Mouse (Mus musculus) ovary, adult 18-20 months (tissue): ENCODE data around the gene Kcnj8.
A peak's percentile ranks its signal among the peaks of the same experiment; 100 is the strongest.
"Not testable (repeated sequence)": the region's sequence is repeated elsewhere in the genome, so short reads cannot be mapped to it uniquely, and the experiment has no call there.

Experiments
- DNase-seq: peaks from one replicate; pipeline ENCODE4 v3.0.0; 2022; ENCODE audit warnings: low spot score, mixed read lengths

Gene Kcnj8

DNA sequence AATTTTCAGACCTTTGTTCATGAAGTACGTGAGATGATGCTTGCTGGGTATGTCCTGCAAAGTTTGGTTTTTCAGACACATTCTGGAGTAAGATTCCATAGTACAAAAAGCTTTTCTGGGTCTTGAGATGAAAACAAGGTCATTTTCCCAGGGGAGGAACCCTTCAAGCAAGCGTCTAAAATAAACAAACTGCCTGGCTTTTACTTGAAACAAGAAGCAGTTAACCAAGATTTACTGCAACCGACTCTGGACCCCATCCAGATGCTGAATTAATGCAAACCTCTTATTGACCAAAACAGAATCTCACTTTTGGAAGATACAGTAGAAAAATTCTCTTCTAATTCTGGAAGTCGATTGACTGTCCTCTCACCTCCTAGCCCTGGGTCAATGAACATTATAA lies 20.5 kb downstream of the Kcnj8 start:
- DNase-seq = no peak

DNA sequence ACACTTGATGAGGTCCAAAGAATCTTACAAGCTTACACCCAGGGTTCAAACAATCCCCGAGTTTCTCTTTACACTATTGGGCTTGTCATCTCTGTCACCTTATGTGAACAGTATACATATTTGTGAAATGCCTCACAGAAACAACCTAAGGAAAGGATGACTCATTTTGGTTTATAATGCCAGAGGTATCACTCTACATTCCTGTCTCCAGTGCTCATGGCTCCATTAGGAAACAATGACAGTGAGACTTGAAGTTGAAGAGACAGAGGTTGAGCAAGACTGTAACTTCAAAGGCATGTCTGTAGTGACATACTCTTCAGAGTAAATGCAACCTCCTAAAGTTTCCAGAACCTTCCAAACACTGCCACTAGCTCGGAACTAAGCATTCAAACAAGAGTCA lies 23.0 kb downstream of the Kcnj8 start:
- DNase-seq = no peak

DNA sequence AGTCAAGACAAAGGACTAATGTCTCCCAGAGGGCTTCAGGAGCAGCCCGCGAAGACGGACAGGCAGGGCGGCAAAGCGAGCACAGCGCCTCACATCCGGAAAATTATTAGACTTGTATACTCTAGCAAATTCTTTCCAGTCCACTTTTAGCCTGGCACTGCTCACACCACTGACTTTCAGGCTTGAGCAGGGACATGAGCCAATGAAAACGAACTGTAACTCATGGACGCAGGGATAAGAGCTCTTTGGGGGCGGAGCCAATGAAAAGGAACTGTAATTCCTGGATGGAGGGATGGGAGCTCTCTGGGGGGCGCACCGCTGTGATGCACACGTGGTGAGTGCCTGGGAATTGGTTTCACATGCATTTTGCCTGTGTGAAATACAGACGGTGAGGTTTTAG lies 26.3 kb downstream of the Kcnj8 start:
- no peak for DNase-seq

DNA sequence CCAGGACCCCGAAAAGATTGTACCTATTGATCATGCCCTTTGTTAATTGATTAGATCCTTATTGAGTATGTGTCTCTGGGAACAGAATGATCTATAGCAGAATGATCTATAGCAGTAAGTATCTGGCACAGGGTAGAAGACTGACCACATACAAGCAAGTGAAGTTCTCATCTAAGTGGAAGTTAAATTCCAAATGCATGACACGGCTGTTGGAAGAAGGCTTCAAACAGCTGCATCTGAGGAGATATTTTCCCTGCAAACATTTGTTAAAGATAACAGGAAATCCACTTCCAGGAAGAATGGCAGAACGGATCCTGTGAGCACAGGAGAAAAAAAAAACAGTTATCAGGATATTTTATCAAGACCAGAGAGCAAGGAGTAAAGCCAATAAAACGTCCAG lies 27.8 kb downstream of the Kcnj8 start:
- no peak for DNase-seq

DNA sequence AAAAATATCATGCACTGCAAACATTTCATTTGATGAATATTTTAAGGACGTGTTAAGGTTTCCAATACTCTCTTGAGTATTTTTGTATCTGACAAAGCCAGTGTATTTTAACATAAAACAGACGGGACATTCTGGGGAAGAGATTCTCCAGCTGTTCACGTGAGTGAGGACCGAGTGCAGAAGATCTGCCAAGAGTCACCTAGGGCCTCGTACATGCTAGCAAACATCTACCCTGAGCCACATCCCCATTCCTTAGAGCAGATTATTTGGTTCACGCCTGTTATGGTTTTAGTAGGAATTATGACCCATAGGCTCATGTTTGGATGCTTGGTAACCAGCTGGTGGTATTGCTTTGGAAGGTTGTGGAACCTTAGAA lies 28.6 kb downstream of the Kcnj8 start:
- no peak for DNase-seq

DNA sequence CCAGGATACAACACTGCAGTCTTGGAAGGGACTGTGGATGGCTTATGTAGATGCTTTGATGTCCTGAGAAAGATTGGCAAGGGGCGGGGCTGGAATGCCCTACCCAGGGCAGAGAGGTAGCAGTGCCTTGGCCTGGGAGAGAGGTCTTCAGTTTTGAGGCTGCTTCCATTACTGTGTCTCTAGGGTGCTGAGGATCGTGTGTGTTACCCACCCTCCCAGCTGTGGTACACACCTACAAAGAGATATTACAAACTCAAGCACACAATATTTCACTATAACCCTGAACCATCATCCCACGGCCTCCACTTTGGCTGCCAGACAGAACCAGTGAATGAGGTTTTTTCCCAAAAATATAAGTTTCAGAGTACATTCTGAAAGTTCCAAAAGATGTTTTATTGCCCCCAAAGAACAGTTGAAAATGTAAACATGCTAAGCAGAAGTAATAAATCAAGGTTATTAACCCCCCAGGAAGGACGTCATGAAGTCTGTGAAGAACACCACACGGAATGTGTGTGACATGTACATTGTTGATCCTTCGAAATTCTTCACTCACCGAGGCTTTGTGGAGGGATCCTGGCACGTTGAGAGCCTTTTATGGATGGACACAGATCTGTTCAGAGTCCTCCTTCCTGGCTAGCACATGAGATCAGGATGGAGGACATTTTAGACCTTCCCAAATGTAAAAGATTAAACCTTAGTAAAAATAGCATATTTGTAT lies 29.2 kb downstream of the Kcnj8 start:
- DNase-seq = no peak

DNA sequence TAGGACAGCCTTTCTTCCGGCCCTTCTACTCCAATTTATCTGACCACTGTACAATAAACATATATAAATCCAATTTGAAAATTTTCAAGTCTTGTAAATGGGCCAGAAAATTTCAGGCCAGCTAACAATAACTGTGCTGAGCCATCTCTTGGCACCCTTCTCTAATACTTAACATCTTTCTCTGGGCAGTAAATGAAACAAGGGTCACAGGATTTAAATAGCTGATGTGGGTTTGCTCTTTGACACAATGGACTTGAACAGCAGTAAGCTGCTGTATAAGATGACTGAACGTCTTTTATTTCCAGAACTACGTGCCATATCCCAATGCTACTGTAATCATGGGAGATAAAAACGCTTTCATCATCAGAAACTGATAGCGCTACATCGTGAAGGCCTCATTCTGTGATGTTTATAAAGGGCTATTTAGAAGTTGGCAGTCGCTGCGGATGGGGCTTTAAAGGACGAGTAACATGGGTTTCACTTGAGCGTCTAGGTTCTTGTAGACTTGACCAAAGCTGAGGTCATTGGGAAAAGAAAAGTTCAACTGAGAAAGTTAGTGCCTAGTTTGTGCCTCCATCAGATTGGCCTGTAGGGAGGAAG lies 30.8 kb downstream of the Kcnj8 start:
- DNase-seq = no peak

DNA sequence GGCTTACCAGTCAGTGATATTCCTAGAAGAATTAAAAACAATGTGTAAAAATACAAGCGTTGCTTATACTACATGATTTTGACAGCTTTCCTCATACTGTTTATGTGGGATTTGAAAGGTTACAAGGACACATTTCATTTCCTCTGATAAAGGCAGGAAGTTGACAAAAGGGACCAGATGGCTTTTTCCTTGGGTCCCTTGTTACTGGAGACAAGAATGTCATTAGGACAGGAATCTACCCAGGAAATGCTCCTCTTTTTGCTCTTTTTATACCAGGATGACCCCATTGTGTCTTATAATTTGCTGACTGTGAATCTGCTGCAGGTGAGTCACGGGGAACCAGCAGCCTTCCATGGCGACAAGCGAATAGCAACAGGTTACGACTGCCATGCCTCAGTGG lies 31.3 kb downstream of the Kcnj8 start:
- no peak for DNase-seq

DNA sequence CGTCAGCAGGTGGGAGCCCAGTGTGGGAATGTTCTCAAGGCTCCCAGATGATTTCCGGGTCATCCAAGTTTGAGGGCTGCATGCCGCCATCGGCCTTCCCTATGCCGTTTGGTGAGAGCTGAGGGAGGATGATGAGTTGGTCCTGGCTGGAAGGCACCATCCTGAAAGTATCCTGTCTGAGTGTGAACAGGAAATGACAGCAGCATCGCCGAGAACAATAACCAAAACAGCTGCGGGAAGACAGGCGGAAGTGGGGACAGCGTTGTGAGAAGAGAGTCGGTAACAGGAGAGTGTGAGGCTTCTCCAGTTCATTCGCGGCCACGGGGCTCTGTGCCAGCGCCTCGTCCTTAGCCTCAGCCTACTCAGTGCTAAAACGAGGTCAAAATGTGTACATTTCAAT lies 32.9 kb downstream of the Kcnj8 start:
- DNase-seq = peak; percentile 6

DNA sequence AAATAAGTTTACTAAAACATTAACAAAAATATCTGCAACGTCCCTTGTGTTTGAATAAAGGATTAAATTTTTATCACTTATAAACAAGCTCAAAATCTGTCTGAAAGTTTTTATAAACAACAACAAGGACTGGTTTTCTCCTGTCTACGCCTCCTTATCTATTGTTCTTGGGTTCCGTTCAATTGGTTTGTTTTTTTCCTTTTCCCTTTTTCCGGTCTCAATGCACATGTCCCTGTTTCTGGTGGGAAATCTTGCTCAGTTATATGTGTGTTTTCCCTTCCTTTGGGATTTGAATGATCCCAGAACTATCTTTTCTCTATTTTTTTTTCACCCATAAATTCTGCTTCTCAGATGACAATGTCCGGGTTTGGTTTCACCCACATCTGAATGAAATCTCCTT lies 38.0 kb downstream of the Kcnj8 start:
- DNase-seq = no peak

DNA sequence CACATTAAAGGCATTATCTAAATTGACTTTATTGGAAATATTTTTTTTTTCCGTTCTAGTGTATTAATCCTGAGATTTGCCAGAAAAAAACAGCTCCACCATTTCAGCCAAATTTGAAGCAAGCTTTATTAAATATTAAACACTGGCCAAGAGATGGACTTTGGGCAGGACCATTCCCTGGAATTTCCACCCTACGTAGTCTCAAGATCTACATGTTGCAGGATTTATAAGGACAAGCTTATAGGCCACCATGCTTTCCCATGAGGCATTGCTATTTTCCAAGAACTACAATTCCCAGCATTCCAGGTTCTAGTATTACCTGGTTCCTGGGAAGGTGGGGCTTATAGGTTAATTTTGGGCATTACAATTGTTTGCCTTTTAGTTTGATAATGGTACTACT lies 38.7 kb downstream of the Kcnj8 start:
- no peak for DNase-seq

DNA sequence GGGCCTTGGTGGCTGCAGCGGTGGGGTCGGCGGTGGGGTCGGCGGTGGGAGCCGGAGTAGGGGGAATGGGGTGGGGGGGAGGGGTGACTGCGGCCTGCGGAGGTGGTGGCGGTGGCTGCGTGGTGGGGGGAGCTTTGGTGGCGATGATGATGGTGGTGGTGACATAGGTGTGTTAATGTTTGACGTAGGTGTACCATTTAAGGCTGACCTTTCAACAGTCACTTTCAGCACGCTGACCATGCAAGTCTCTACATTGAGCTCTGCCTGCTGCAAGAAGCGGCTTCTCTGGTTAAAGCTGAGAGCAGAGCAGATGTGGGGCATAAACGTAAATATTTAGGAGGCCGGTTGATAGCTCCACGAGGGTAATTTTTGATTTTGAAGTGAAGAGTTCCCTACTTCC lies 39.3 kb downstream of the Kcnj8 start:
- no peak for DNase-seq

DNA sequence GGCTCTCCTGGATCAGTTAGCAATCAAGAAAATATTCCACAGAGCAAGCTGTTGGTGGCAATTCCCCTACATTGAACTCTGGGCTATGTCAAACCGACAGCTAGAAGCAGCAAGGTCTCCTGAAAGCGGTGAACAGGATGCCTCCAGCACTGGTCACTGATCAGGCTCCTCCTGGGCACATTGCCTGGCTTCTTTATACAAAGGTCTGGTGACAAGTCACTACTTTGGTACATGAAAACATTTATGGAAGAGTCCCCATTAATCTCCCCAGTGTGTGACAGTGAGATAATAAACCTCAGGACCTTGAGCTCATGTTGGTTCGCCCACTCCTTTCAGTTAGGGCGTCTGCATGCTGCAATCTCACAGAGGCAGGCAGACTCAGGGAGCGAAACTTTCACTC lies 41.0 kb downstream of the Kcnj8 start:
- no peak for DNase-seq

DNA sequence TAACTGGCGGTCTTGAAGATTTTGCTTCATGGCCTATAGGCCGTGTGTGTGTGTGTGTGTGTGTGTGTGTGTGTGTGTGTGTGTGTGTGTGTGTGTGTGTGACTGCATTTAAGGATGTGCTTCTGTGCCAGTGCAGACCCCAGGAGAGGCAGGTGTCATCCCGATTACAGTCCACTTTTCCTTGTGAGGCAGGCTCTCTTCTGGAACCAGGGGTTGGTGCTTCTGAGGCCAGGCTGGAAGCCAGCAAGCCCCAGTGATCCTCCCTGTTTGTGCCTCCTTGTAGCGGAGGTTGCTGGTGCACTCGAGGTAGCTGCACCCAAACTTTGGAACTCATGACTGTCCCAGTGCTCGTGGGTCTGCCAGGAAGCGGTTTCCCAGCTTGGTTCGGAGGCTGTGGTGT lies 41.7 kb downstream of the Kcnj8 start:
- DNase-seq = no peak

DNA sequence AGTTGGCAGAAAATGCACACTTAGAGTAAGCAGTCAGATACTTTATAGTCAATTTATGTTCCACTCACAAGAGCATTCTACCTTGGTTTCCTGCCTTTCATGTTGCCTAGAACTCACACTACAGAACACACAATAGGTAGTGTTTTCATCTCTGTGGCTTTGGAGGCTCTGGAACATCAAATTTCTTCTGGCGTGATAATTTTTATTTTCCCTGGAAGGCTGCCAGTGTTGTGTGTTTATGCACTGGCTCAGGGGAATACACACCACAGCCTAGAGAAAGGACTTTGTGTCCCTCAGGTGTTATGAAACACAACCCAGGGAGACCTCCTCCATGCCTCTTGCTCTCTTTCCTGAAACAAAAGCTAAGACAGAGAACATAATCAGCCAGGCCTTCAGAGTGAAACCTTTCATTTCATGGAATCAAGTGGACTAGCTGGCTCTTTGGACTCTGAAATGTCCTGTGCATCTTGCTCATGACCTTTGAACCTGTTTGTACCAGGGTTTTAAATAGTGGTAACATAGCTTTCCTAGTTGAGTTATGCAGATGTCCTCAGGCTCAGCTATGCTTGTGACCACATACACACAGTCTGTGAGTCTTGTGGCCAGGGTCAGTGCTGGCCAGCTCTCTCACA lies 43.4 kb downstream of the Kcnj8 start:
- no peak for DNase-seq

DNA sequence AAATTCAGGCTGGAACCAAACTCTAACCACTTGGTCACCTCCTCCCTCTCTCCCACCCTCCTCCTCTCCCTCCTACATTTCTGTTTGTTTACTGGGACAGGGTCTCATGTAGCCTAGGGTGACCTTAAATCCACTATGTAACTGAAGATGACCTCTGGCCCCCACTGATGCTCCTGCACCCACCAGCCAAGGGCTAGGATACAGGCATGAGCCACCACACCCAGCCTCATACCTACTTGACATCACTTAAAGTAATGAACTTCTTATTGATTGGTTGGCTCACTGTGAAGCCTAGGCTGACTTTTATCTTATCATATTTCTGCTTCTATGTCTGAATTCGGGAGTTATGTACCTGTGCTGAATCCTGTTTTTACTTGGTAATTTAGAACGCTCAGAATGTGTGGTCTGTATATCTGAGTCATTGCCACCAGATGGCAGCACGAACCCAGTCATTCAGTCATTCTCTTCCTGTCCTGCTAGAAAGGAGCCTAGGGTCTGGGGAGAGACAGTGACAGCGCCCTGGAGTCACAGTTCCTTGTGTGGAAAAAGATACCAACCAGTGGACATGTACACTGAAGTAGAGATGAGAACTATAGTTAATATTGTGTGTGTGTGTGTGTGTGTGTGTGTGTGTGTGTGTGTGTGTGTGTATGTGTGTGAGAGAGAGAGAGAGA lies 46.6 kb downstream of the Kcnj8 start:
- no peak for DNase-seq

DNA sequence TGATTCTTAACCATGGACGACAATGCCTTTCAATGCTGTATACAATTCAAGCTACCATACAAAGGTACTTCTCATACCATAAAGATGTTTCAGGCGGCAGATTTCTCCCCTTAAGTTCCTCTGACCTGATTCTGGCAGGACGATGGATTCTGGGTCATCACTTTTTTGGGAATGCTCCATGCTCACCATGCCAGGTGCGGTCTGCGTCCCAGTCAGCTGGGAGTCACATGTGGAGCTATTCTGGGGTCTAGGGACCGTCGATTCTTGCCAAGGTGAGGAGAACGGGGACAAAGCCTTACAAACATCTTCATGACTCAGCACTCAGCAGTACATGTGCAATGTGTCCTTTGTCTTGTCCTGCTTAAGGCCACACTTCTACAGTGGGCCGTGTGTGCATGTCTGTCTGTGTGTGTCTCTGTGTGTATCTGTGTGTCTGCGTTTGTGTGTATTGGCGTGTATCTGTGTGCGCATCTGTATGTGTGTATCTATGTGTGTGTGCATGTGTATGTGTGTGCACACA lies 49.8 kb downstream of the Kcnj8 start:
- no peak for DNase-seq

DNA sequence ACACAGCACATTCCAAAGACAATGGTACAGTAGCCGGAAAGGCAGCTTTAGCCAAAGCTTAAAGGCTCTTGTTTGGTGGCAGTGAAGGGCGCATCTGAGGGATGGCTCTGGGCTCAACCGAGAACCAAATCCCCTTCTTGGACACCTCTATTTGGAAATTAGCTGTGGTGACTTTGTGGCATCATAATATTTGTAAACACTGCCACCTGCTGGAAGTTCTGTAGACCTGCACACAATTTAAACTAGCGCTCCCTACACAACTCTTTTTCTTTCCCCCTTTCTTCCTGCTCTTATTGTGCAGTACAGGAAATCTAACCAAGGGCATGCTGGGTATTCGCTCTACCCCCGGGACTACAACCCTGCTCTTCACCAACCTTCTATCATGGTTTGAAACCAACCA lies 52.3 kb downstream of the Kcnj8 start:
- no peak for DNase-seq

DNA sequence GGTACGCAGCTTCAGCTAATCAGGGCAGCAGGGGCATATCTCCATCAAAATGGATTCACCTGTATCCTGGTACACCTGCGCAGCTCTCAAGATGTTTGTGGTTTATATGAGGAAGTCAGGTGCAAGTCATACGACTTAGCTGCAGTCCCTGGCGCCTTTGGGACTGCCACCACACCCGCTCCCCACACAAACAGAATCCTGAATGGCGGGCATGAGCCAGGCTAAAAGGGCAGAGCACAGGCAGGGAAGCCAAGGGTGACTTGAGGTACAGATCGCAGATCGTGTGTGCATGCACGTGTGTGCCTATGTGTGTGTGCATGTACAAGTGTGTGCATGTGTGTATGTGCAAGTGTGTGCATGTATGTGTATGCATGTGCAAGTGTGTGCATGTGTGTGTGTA lies 56.0 kb downstream of the Kcnj8 start:
- DNase-seq = not testable (repeated sequence)

DNA sequence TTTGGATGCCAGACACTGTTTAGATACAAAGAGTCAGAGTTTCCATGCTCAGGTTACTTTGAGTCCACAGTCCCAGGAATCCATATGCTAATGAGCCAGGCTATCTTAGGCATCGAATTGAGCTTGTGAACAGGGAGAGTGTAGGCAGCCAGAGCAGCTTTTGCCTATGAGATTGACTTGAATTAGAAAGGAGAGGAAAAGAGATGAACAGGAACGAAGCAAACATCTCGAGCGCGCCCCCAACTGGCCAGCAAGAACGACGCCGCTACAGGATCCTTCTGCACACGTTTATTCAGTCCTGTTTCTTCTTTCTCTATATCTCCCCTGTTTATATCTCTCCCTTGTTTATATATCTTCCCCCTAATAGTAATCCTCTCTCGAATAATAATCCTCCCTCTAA lies 56.5 kb downstream of the Kcnj8 start:
- DNase-seq = no peak
